ENCODE assay signal across 16 mouse cellular contexts in the genomic region with DNA sequence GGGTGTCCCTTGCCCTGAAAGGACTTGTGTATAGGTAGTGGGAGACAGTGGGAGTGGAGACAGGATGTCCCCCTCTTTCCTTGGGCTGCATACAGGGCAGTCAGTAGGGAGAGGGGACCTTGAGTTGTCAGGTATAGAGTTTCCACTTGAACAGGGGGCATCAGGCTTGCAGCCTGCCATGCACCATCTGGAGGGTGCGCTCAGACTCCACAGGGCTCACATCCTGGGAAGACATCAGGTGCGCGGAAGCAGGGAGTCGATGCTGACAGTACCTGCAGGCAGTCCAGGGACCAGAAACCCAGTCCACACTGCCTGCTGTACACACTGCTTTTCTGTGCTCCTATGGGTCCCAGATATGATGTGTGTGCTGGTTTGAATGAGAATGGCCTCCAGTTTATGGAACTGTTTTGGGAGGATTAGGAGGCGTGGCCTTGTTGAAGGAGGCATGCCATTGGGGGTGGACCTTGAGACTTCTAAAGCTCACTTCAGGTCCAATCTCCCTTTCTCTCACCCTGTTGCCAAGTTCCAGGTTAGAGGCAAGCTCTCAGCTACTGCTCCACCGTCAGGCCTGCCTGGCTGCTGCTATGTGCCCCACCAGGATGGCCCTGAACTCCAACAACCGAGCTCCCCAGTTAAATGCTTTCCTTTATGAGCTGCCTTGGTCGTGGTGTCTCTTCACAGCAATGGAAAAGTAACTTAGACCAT.
DNase-seq lines count a peak whose midpoint lies in the region; ATAC-seq and TF ChIP-seq lines count a peak whose summit lies in the region.
"Had no signal": no experiment of that assay in that cellular context is flagged by ENCODE, and none has a peak within 500 bp of the region (broad histone marks: within the 10 kb centered on the region; RNA-seq: fewer than 3 reads in every experiment).

No protein-coding gene starts in this region.

- H3K9me3 ChIP-seq in forebrain, embryonic 10.5 days, result peaks cover 11% of the 10 kb centered on the region; the same call in 1 of the 2 replicates
- H3K9me3 ChIP-seq in forebrain, postnatal 0 days (ENCODE audit: low read length), result no peaks in the 10 kb centered on the region
- peaks cover 60% of the 10 kb centered on the region for H3K9me3 ChIP-seq in megakaryocyte, embryonic 14.5 days
- peaks cover 6% of the 10 kb centered on the region; the same call in 1 of the 2 replicates for H3K9me3 ChIP-seq in forebrain, embryonic 12.5 days
- H3K9me3 ChIP-seq in hindbrain, embryonic 16.5 days (ENCODE audit: control insufficient read depth, low read length), result peaks cover 4% of the 10 kb centered on the region

- H3K4me1 ChIP-seq in forebrain, embryonic 10.5 days, result peaks cover 12% of the 10 kb centered on the region
- H3K4me1 ChIP-seq in forebrain, postnatal 0 days (ENCODE audit: insufficient read depth), result no peaks in the 10 kb centered on the region; the same call in 1 of the 2 replicates
- H3K4me1 ChIP-seq in megakaryocyte, embryonic 14.5 days, result no peaks in the 10 kb centered on the region
- H3K4me1 ChIP-seq in forebrain, embryonic 12.5 days, result peaks cover 24% of the 10 kb centered on the region; the same call in 1 of the 2 replicates
- H3K4me1 ChIP-seq in hindbrain, embryonic 16.5 days (ENCODE audit: control insufficient read depth, insufficient read depth, low read depth, low read length), result peaks cover 6% of the 10 kb centered on the region; the same call in 1 of the 2 replicates
- H3K4me1 ChIP-seq: heart, embryonic 13.5 days; liver, embryonic 12.5 days; neural tube, embryonic 12.5 days had no signal

- H3K27ac ChIP-seq in forebrain, embryonic 10.5 days, result peak overlapping the region; percentile 65; the same call in 1 of the 2 replicates
- no peak overlapping the region for H3K27ac ChIP-seq in forebrain, postnatal 0 days (ENCODE audit: low read depth, low read length)
- peak overlapping the region; percentile 87 for H3K27ac ChIP-seq in forebrain, embryonic 12.5 days
- peak overlapping the region; percentile 42; the same call in 1 of the 2 replicates for H3K27ac ChIP-seq in hindbrain, embryonic 16.5 days (ENCODE audit: low read depth, low read length)
- H3K27ac ChIP-seq: heart, embryonic 13.5 days; liver, embryonic 12.5 days; neural tube, embryonic 12.5 days had no signal

- ATAC-seq in forebrain, postnatal 0 days, result no peak
- ATAC-seq in megakaryocyte, adult 5-6 weeks (ENCODE audit: poor library complexity, severe bottlenecking), result no peak
- ATAC-seq in forebrain, embryonic 12.5 days (ENCODE audit: low FRiP score), result peak; percentile 37; the same call in 1 of the 2 replicates
- ATAC-seq in hindbrain, embryonic 16.5 days, result no peak
- ATAC-seq: intestine, postnatal 0 days; liver, embryonic 12.5 days; lung, postnatal 0 days had no signal

- no peak for TF ChIP-seq CTCF in forebrain, postnatal 0 days (IDR thresholded peaks at IDR 0.05; ENCODE audit: low read depth)

- H3K27me3 ChIP-seq in forebrain, embryonic 10.5 days (ENCODE audit: poor library complexity, severe bottlenecking), result no peaks in the 10 kb centered on the region
- no peaks in the 10 kb centered on the region for H3K27me3 ChIP-seq in forebrain, postnatal 0 days (ENCODE audit: insufficient read depth, low read length)
- peaks cover 2% of the 10 kb centered on the region for H3K27me3 ChIP-seq in megakaryocyte, embryonic 14.5 days (replicated peaks)
- H3K27me3 ChIP-seq in forebrain, embryonic 12.5 days, result 0 out of 2 replicates have a peak, but pooled peaks cover 3% of the 10 kb centered on the region
- H3K27me3 ChIP-seq in hindbrain, embryonic 16.5 days (replicated peaks; ENCODE audit: control insufficient read depth, insufficient read depth, low read length), result no peaks in the 10 kb centered on the region
- H3K27me3 ChIP-seq: liver, embryonic 12.5 days had no signal

- H3K4me2 ChIP-seq in forebrain, postnatal 0 days (ENCODE audit: low read depth), result no peak overlapping the region
- no peak overlapping the region for H3K4me2 ChIP-seq in forebrain, embryonic 12.5 days
- H3K4me2 ChIP-seq in hindbrain, embryonic 16.5 days (ENCODE audit: low read length), result no peak overlapping the region
- H3K4me2 ChIP-seq: heart, embryonic 13.5 days; liver, embryonic 12.5 days; neural tube, embryonic 12.5 days had no signal

- WGBS in forebrain, embryonic 10.5 days, result 92% methylated on average over 8 of the region's 8 CpGs
- 67% methylated on average over 8 of the region's 8 CpGs for WGBS in forebrain, postnatal 0 days
- WGBS in forebrain, embryonic 12.5 days, result 83% methylated on average over 8 of the region's 8 CpGs
- 66% methylated on average over 8 of the region's 8 CpGs for WGBS in hindbrain, embryonic 16.5 days

- DNase-seq in forebrain, embryonic 10.5 days (ENCODE audit: extremely low spot score, low spot score), result no peak
- DNase-seq in forebrain, postnatal 0 days, result no peak
- no peak for DNase-seq in adrenal gland, postnatal 14 days
- DNase-seq in layer of hippocampus, adult 8-10 months (ENCODE audit: low spot score in 2 of 2), result no peak
- DNase-seq: adrenal gland, postnatal 10 days; heart, postnatal 4 days; thymus, postnatal 36 days had no signal

- H3K36me3 ChIP-seq in forebrain, embryonic 10.5 days (replicated peaks), result no peaks in the 10 kb centered on the region
- no peaks in the 10 kb centered on the region for H3K36me3 ChIP-seq in forebrain, postnatal 0 days (ENCODE audit: insufficient read depth)
- H3K36me3 ChIP-seq in megakaryocyte, embryonic 14.5 days (replicated peaks; ENCODE audit: low read length), result no peaks in the 10 kb centered on the region
- no peaks in the 10 kb centered on the region; the same call in 1 of the 2 replicates for H3K36me3 ChIP-seq in forebrain, embryonic 12.5 days (replicated peaks)
- H3K36me3 ChIP-seq in hindbrain, embryonic 16.5 days (ENCODE audit: control insufficient read depth, insufficient read depth, low read length), result no peaks in the 10 kb centered on the region
- H3K36me3 ChIP-seq: heart, embryonic 13.5 days; liver, embryonic 12.5 days; neural tube, embryonic 12.5 days had no signal

- H3K9ac ChIP-seq in forebrain, postnatal 0 days, result no peak overlapping the region
- no peak overlapping the region for H3K9ac ChIP-seq in forebrain, embryonic 12.5 days
- no peak overlapping the region for H3K9ac ChIP-seq in hindbrain, embryonic 16.5 days (ENCODE audit: low read depth, low read length)
- H3K9ac ChIP-seq: heart, embryonic 13.5 days; liver, embryonic 12.5 days; neural tube, embryonic 12.5 days had no signal

- no peak overlapping the region for H3K4me3 ChIP-seq in forebrain, embryonic 10.5 days
- H3K4me3 ChIP-seq in forebrain, postnatal 0 days (ENCODE audit: low read depth, low read length), result no peak overlapping the region
- peak overlapping the region; percentile 47 for H3K4me3 ChIP-seq in megakaryocyte, embryonic 14.5 days (replicated peaks)
- H3K4me3 ChIP-seq in forebrain, embryonic 12.5 days (replicated peaks), result no peak overlapping the region
- no peak overlapping the region for H3K4me3 ChIP-seq in hindbrain, embryonic 16.5 days (ENCODE audit: low read length)
- H3K4me3 ChIP-seq: heart, embryonic 13.5 days; liver, embryonic 12.5 days; neural tube, embryonic 12.5 days had no signal
